Mouse (Mus musculus): ENCODE measurements at regions not wholly inside any gene's neighbourhood (a gene's known extent, or its start where the extent isn't known, plus 50 kb on each side); places are given as distances from the start of the nearest gene placed in this dataset.

DNA sequence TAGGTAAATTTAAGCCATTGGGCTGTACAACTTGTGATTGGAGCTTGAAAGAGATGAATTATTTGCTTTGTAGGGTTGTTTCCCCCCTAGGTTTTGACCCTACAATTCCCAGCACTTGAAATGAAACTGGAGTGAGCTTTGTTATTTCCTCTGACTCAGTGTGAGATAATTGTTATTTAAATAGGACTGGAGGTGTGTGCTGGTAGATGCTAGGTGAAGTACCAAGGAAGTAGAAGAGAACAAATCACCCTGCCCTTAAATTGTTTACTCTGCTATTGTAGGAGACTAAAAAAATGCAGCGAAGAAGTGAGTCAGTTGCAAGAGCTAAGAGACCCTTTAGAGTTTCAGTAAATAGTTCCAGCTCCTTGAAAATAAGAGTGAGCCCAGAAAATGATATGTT lies 82.1 kb upstream of the Kcnip4 start:
- ATAC-seq, result no peak
- Histone ChIP-seq H3K27ac (ENCODE audit: low read length) (no peak overlapping the region), H3K4me3 (replicated peaks; ENCODE audit: low read length) (no peak overlapping the region), H3K9ac (replicated peaks; ENCODE audit: low read depth, low read length) (no peak overlapping the region), H3K9me3 (ENCODE audit: control insufficient read depth, low read length) (no peaks in the 10 kb centered on the region), H3K4me2 (ENCODE audit: low read length) (no peak overlapping the region), H3K36me3 (ENCODE audit: control insufficient read depth, insufficient read depth) (no peaks in the 10 kb centered on the region), H3K4me1 (replicated peaks; ENCODE audit: control insufficient read depth, insufficient read depth, low read length) (no peaks in the 10 kb centered on the region), H3K27me3 (replicated peaks; ENCODE audit: control insufficient read depth, insufficient read depth, low read length) (no peaks in the 10 kb centered on the region)
- 47% methylated on average over 1 of the region's 1 CpGs for WGBS

- no peak overlapping the region for H3K27ac ChIP-seq (ENCODE audit: low read length)
- no peak overlapping the region for H3K9ac ChIP-seq (replicated peaks; ENCODE audit: low read depth, low read length)
- H3K9me3 ChIP-seq (ENCODE audit: control insufficient read depth, low read length), result no peaks in the 10 kb centered on the region
- no peak overlapping the region for H3K4me3 ChIP-seq (replicated peaks; ENCODE audit: low read length)
- no peaks in the 10 kb centered on the region for H3K4me1 ChIP-seq (replicated peaks; ENCODE audit: control insufficient read depth, insufficient read depth, low read length)
- no peak overlapping the region for H3K4me2 ChIP-seq (ENCODE audit: low read length)
- no peak for ATAC-seq
- WGBS, result 92% methylated on average over 3 of the region's 3 CpGs
- H3K27me3 ChIP-seq (replicated peaks; ENCODE audit: control insufficient read depth, insufficient read depth, low read length), result no peaks in the 10 kb centered on the region
- H3K36me3 ChIP-seq (ENCODE audit: control insufficient read depth, insufficient read depth), result no peaks in the 10 kb centered on the region
Measured at GRCm38 (mm10) chr5:49580777-49581176, 56.1 kb upstream of the Kcnip4 start.

DNA sequence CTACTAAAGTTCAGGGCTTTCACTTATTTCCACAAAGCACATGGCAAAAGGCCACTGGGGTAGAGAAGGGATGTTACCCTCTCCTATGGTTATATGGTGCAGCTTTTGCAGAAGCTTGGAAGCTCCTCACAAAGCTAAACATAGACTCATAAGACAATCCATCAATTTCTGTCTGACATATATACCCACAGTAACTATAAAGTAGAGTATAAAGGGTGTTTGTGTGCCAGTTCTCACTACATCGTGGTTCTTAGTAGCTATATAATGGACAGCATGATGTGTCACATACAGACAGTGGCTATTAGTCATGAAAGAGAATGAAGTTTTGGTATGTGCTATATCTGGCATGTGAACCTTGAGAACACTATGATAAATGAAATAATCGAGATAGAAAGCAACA lies 51.2 kb upstream of the Kcnip4 start:
- 77% methylated on average over 2 of the region's 2 CpGs for WGBS
- no peak overlapping the region for H3K27ac ChIP-seq (ENCODE audit: low read length)
- no peak overlapping the region for H3K4me3 ChIP-seq (replicated peaks; ENCODE audit: low read length)
- H3K36me3 ChIP-seq (ENCODE audit: control insufficient read depth, insufficient read depth), result no peaks in the 10 kb centered on the region
- no peak for ATAC-seq
- H3K9ac ChIP-seq (replicated peaks; ENCODE audit: low read depth, low read length), result no peak overlapping the region
- no peaks in the 10 kb centered on the region for H3K9me3 ChIP-seq (ENCODE audit: control insufficient read depth, low read length)
- H3K27me3 ChIP-seq (replicated peaks; ENCODE audit: control insufficient read depth, insufficient read depth, low read length), result no peaks in the 10 kb centered on the region
- H3K4me1 ChIP-seq (replicated peaks; ENCODE audit: control insufficient read depth, insufficient read depth, low read length), result no peaks in the 10 kb centered on the region
- H3K4me2 ChIP-seq (ENCODE audit: low read length), result no peak overlapping the region
